Mouse (Mus musculus): ENCODE data around the gene N4bp3.
"Not testable (repeated sequence)": the region's sequence is repeated elsewhere in the genome, so short reads cannot be mapped to it uniquely, and the experiment has no call there.

The N4bp3 gene

GRCm38 (mm10) chr11:51650691-51651515 is at the start of gene N4bp3, which contains the start of gene D930048N14Rik:
Gene N4bp3 (minus strand): TSS chr11:51650842.
Gene D930048N14Rik (plus strand): TSS chr11:51650954.
- in situ Hi-C loops (cut with MboI, MseI) = loop anchor here in 1 of 2 experiments (5.0 kb wide), 1 partner anchor 34 kb away; the partner anchor contains the start of gene Nhp2

GRCm38 (mm10) chr11:51694984-51695383 is 44.3 kb upstream of the N4bp3 start:
- in situ Hi-C loops (cut with MboI, MseI) = loop anchor here in 1 of 2 experiments (25.0 kb wide), 1 partner anchor 858 kb away; the partner anchor contains the start of genes Zfp354c and Zfp879

- in situ Hi-C loops (cut with MboI, MseI) = loop anchor here in 1 of 2 experiments (25.0 kb wide), 1 partner anchor 853 kb away; the partner anchor contains the start of genes Zfp354c and Zfp879
Measured at GRCm38 (mm10) chr11:51690597-51690996, 40.0 kb upstream of the N4bp3 start.

GRCm38 (mm10) chr11:51689343-51689742 is 38.7 kb upstream of the N4bp3 start:
- in situ Hi-C loops (cut with MboI, MseI) = loop anchor here (5.0 to 25.0 kb wide), 3 partner anchors 47 to 852 kb away; partner anchors contain the start of genes Nhp2 (in 1 of the 2), Zfp354c (in 1 of the 2) and Zfp879 (in 1 of the 2)

GRCm38 (mm10) chr11:51688330-51689328 is 38.0 kb upstream of the N4bp3 start, which contains the start of gene 0610009B22Rik:
Gene 0610009B22Rik (minus strand): TSS chr11:51688874.
- in situ Hi-C loops (cut with MboI, MseI) = loop anchor here (5.0 to 25.0 kb wide), 3 partner anchors 46 to 851 kb away; partner anchors contain the start of genes Nhp2 (in 1 of the 2), Zfp354c (in 1 of the 2) and Zfp879 (in 1 of the 2)

GRCm38 (mm10) chr11:51681976-51682374 is 31.3 kb upstream of the N4bp3 start:
- in situ Hi-C loops (cut with MboI, MseI) = loop anchor here in 1 of 2 experiments (5.0 to 25.0 kb wide), 2 partner anchors 65 to 845 kb away; partner anchors contain the start of genes Nhp2, Zfp354c and Zfp879

GRCm38 (mm10) chr11:51681324-51681975 is 30.8 kb upstream of the N4bp3 start:
- in situ Hi-C loops (cut with MboI, MseI) = loop anchor here in 1 of 2 experiments (5.0 to 25.0 kb wide), 2 partner anchors 64 to 844 kb away; partner anchors contain the start of genes Nhp2, Zfp354c and Zfp879

GRCm38 (mm10) chr11:51679466-51679865 is 28.8 kb upstream of the N4bp3 start:
- in situ Hi-C loops (cut with MboI, MseI) = loop anchor here in 1 of 2 experiments (25.0 kb wide), 1 partner anchor 842 kb away; the partner anchor contains the start of genes Zfp354c and Zfp879

GRCm38 (mm10) chr11:51677737-51678418 is 27.2 kb upstream of the N4bp3 start:
- in situ Hi-C loops (cut with MboI, MseI) = loop anchor here in 1 of 2 experiments (25.0 kb wide), 1 partner anchor 841 kb away; the partner anchor contains the start of genes Zfp354c and Zfp879

GRCm38 (mm10) chr11:51675386-51675785 is 24.7 kb upstream of the N4bp3 start:
- in situ Hi-C loops (cut with MboI, MseI) = loop anchor here in 1 of 2 experiments (25.0 kb wide), 1 partner anchor 838 kb away; the partner anchor contains the start of genes Zfp354c and Zfp879

- in situ Hi-C loops (cut with MboI, MseI) = no loop called here
Measured at GRCm38 (mm10) chr11:51673291-51673690, 22.6 kb upstream of the N4bp3 start.

- in situ Hi-C loops (cut with MboI, MseI) = no loop called here
Measured at GRCm38 (mm10) chr11:51671376-51671775, 20.7 kb upstream of the N4bp3 start.

GRCm38 (mm10) chr11:51670846-51671245 is 20.2 kb upstream of the N4bp3 start:
- in situ Hi-C loops (cut with MboI, MseI) = no loop called here

- in situ Hi-C loops (cut with MboI, MseI) = not testable (repeated sequence)
Measured at GRCm38 (mm10) chr11:51664747-51665146, 14.1 kb upstream of the N4bp3 start.

- in situ Hi-C loops (cut with MboI, MseI) = no loop called here
Measured at GRCm38 (mm10) chr11:51662632-51663031, 12.0 kb upstream of the N4bp3 start.

- in situ Hi-C loops (cut with MboI, MseI) = no loop called here
Measured at GRCm38 (mm10) chr11:51661867-51662365, 11.3 kb upstream of the N4bp3 start.

GRCm38 (mm10) chr11:51658705-51659104 is 8.1 kb upstream of the N4bp3 start:
- in situ Hi-C loops (cut with MboI, MseI) = no loop called here

- in situ Hi-C loops (cut with MboI, MseI) = no loop called here
Measured at GRCm38 (mm10) chr11:51658291-51658690, 7.6 kb upstream of the N4bp3 start.

All from T-helper 17 cell (primary cell).